Mouse (Mus musculus) heart, postnatal 0 days (tissue): ENCODE results near the gene Dnajc2. TPM values are rescaled to one million over a fixed set of nuclear protein-coding genes. Genes with fewer than 3 reads are reported as not detected.

ENCODE experiments used
- ATAC-seq: fragments of 200-750 bp; cut with Nextera tagmentation; 2 replicates; pipeline ENCODE4 v1.8.0; 2017; ENCODE audit warnings: low read depth, moderate number of reproducible peaks, moderate library complexity; ENCODE audit not compliant: insufficient read depth
- DNase-seq: peaks from one replicate; pipeline ENCODE4 v3.0.0-alpha.2; 2016; ENCODE audit warnings: low spot score
- H3K27ac ChIP-seq: fragments of 300-500 bp; sonication (generic); 2 replicates; pipeline ENCODE4 v1.5.1; 2014; ENCODE audit warnings: low read depth, mild to moderate bottlenecking
- H3K27me3 ChIP-seq: fragments of 300-500 bp; sonication (generic); 2 replicates; pipeline ENCODE4 v1.6.1; 2014; ENCODE audit warnings: low read length, mixed read lengths; ENCODE audit not compliant: control insufficient read depth, insufficient read depth
- H3K36me3 ChIP-seq: fragments of 300-500 bp; sonication (generic); replicated peaks from 2 replicates; pipeline ENCODE4 v1.6.1; 2014; ENCODE audit warnings: low read length, mixed read lengths; ENCODE audit not compliant: control insufficient read depth, insufficient read depth
- H3K4me1 ChIP-seq: fragments of 300-500 bp; sonication (generic); 2 replicates; pipeline ENCODE4 v1.6.1; 2014; ENCODE audit warnings: antibody characterized with exemption; ENCODE audit not compliant: control insufficient read depth, insufficient read depth
- H3K4me2 ChIP-seq: fragments of 300-500 bp; sonication (generic); 2 replicates; pipeline ENCODE4 v1.6.1; 2014; ENCODE audit warnings: low read depth, mild to moderate bottlenecking, low read length, moderate library complexity
- H3K4me3 ChIP-seq: fragments of 300-500 bp; sonication (generic); 2 replicates; pipeline ENCODE4 v1.5.1; 2014; ENCODE audit warnings: low read depth, low read length
- H3K9ac ChIP-seq: fragments of 300-500 bp; sonication (generic); replicated peaks from 2 replicates; pipeline ENCODE4 v1.6.1; 2014; ENCODE audit warnings: low read depth, low read length, mixed read lengths
- H3K9me3 ChIP-seq: fragments of 300-500 bp; sonication (generic); replicated peaks from 2 replicates; pipeline ENCODE4 v1.6.1; 2016; ENCODE audit warnings: low read length; ENCODE audit not compliant: control insufficient read depth
- CTCF ChIP-seq: IDR thresholded peaks from 2 replicates; pipeline ENCODE4 v1.5.1; 2016; ENCODE audit warnings: antibody characterized with exemption, control low read depth, low read depth
- EP300 ChIP-seq: IDR thresholded peaks from 2 replicates; pipeline ENCODE4 v1.6.1; 2016; ENCODE audit warnings: antibody characterized with exemption, low read depth
- WGBS: fragments of 180-500 bp; shearing (Covaris S2); extraction: QIAGEN DNeasy Blood & Tissue Kit; methylation state at CpG from one replicate; pipeline ENCODE4 v1.1.7; 2014; 5-methylcytosine and 5-hydroxymethylcytosine counted together
- polyA plus RNA-seq: library from polyadenylated mRNA; unstranded; fragments of >200 nt; fragmentation: Nextera tagmentation; extraction: Ambion mirVana; gene quantifications from 2 replicates; pipeline ENCODE4 v1.2.1, GENCODE M21; 2015
- total RNA-seq: library from RNA; depleted of rRNA; stranded (reverse); fragments of >200 nt; gene quantifications from 2 replicates; pipeline ENCODE4 v1.2.3, GENCODE M21; 2014; ENCODE audit warnings: low replicate concordance

Dnajc2 gene
- total and polyA plus RNA-seq, 2 experiments from 2014 or later, result 7.9 to 37.5 TPM

GRCm38 (mm10) chr5:21810924-21811323, 25.9 kb upstream of the Dnajc2 start:
- no peak overlapping the region for H3K9ac ChIP-seq
- TF ChIP-seq CTCF (no peak), EP300 (no peak)
- H3K4me2 ChIP-seq, result no peak overlapping the region
- no peaks in the 10 kb centered on the region for H3K4me1 ChIP-seq
- H3K27ac ChIP-seq, result no peak overlapping the region
- H3K36me3 ChIP-seq, result no peaks in the 10 kb centered on the region
- DNase-seq, result no peak
- ATAC-seq, result no peak
- no peaks in the 10 kb centered on the region for H3K9me3 ChIP-seq
- H3K4me3 ChIP-seq, result no peak overlapping the region
- H3K27me3 ChIP-seq, result no peaks in the 10 kb centered on the region
- WGBS, result 74% methylated on average over 10 of the region's 10 CpGs

GRCm38 (mm10) chr5:21804837-21805236, 19.8 kb upstream of the Dnajc2 start:
- DNase-seq, result no peak
- H3K27ac ChIP-seq, result no peak overlapping the region
- no peak overlapping the region for H3K4me3 ChIP-seq
- WGBS, result 31% methylated on average over 4 of the region's 4 CpGs
- no peaks in the 10 kb centered on the region for H3K4me1 ChIP-seq
- no peak overlapping the region for H3K4me2 ChIP-seq
- TF ChIP-seq CTCF (no peak), EP300 (no peak)
- peaks cover 43% of the 10 kb centered on the region for H3K36me3 ChIP-seq
- H3K27me3 ChIP-seq, result no peaks in the 10 kb centered on the region
- ATAC-seq, result no peak
- H3K9me3 ChIP-seq, result no peaks in the 10 kb centered on the region
- H3K9ac ChIP-seq, result no peak overlapping the region

GRCm38 (mm10) chr5:21803691-21804188, 18.7 kb upstream of the Dnajc2 start:
- no peak overlapping the region for H3K4me2 ChIP-seq
- H3K9me3 ChIP-seq, result no peaks in the 10 kb centered on the region
- H3K36me3 ChIP-seq, result peaks cover 53% of the 10 kb centered on the region
- DNase-seq (no peak), ATAC-seq (no peak)
- no peak overlapping the region for H3K27ac ChIP-seq
- 94% methylated on average over 12 of the region's 12 CpGs for WGBS
- H3K4me1 ChIP-seq, result no peaks in the 10 kb centered on the region
- no peak for TF ChIP-seq EP300
- TF ChIP-seq CTCF, result no peak
- H3K9ac ChIP-seq, result no peak overlapping the region
- no peaks in the 10 kb centered on the region for H3K27me3 ChIP-seq
- H3K4me3 ChIP-seq, result no peak overlapping the region

- H3K4me3 ChIP-seq, result no peak overlapping the region
- DNase-seq (no peak), ATAC-seq (no peak)
- WGBS, result 90% methylated on average over 9 of the region's 9 CpGs
- H3K9ac ChIP-seq, result no peak overlapping the region
- no peak overlapping the region for H3K4me2 ChIP-seq
- no peaks in the 10 kb centered on the region for H3K27me3 ChIP-seq
- H3K36me3 ChIP-seq, result peaks cover 58% of the 10 kb centered on the region
- H3K4me1 ChIP-seq, result no peaks in the 10 kb centered on the region
- H3K27ac ChIP-seq, result no peak overlapping the region
- no peaks in the 10 kb centered on the region for H3K9me3 ChIP-seq
- no peak for TF ChIP-seq CTCF
- no peak for TF ChIP-seq EP300
Measured at GRCm38 (mm10) chr5:21802907-21803306, 17.9 kb upstream of the Dnajc2 start.

GRCm38 (mm10) chr5:21792166-21792565, 7.1 kb upstream of the Dnajc2 start:
- Histone ChIP-seq H3K4me1 (0 out of 2 replicates have a peak, but pooled peaks cover 10% of the 10 kb centered on the region), H3K4me3 (no peak overlapping the region), H3K4me2 (no peak overlapping the region), H3K9ac (no peak overlapping the region), H3K36me3 (peaks cover 42% of the 10 kb centered on the region), H3K27ac (no peak overlapping the region), H3K27me3 (no peaks in the 10 kb centered on the region), H3K9me3 (no peaks in the 10 kb centered on the region)
- TF ChIP-seq CTCF (no peak), EP300 (no peak)
- ATAC-seq, result no peak
- DNase-seq, result no peak

- ATAC-seq, result no peak
- TF ChIP-seq EP300, result no peak
- TF ChIP-seq CTCF, result no peak
- peaks cover 21% of the 10 kb centered on the region; the same call in 1 of the 2 replicates for H3K36me3 ChIP-seq
Measured at GRCm38 (mm10) chr5:21789061-21789460, 4.0 kb upstream of the Dnajc2 start.

More at GRCm38 (mm10) chr5:21789061-21789460, 4.0 kb upstream of the Dnajc2 start:
- Histone ChIP-seq H3K9me3 (no peaks in the 10 kb centered on the region), H3K27me3 (no peaks in the 10 kb centered on the region), H3K4me1 (0 out of 2 replicates have a peak, but pooled peaks cover 10% of the 10 kb centered on the region), H3K27ac (no peak overlapping the region), H3K9ac (no peak overlapping the region), H3K4me3 (no peak overlapping the region), H3K4me2 (no peak overlapping the region)
- DNase-seq, result no peak
- WGBS, result 60% methylated on average over 5 of the region's 5 CpGs
